Mouse (Mus musculus): ENCODE results near the gene Dmrtc1c1.
"Not testable (repeated sequence)": the region's sequence is repeated elsewhere in the genome, so short reads cannot be mapped to it uniquely, and the experiment has no call there.

The Dmrtc1c1 gene

GRCm38 (mm10) chrX:102802663-102803062 is at the start of gene Dmrtc1c1:
Gene Dmrtc1c1 (plus strand): TSS chrX:102802963.
- not testable (repeated sequence) for DNase-seq (ENCODE audit: low spot score in 2 of 2)

- no peak for DNase-seq (ENCODE audit: low spot score in 2 of 2)
Measured at GRCm38 (mm10) chrX:102765878-102766277, 36.9 kb upstream of the Dmrtc1c1 start.

- no peak for DNase-seq (ENCODE audit: low spot score in 2 of 2)
Measured at GRCm38 (mm10) chrX:102812311-102812710, 9.5 kb downstream of the Dmrtc1c1 start.

- not testable (repeated sequence) for DNase-seq (ENCODE audit: low spot score in 2 of 2)
Measured at GRCm38 (mm10) chrX:102854516-102854915, 51.8 kb downstream of the Dmrtc1c1 start, which contains the start of gene Dmrtc1c2. Gene Dmrtc1c2 (minus strand): TSS chrX:102854616.

All from frontal cortex, postnatal 25 days (tissue).